Comparison of ENCODE assay signal across 12 mouse cellular contexts in the genomic region with DNA sequence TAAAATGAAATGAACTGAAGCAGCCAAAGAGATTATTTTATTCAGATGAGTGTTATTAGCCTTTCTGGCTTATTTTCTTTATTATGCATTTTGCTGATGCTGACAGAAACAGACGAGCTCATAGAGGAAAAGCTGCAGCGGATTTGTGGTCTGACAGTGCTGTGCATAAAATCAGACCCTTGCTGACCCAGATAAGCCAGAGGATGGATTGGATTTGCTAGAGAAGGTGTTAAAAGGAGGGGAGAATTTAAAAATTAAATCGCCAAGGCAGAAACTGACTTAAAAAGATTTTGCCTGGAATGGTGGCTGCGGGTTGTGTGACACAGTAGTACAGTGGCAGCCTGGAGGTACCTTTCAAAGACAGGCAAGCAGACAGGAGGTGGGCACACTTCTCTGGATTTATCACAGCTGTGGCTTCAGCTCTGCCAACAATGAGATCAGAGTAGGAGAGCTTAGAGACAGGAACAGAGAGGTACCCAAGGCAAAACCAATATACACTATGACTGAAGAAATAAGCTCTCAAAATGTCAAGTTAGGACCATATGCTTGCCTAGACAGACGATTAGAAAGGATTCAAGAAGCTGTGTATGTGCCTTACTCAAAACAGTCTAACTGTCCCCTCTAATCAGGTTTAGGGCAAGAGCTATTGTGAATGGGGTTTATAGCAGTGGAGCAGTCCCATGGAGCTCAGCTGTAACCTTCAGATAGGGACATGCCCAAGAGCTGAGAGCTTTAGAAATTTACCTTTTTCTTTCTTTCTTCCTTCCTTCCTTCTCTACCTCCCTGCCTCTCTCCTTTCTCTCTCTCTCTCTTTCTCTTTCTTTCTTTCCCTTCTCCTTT.
DNase-seq lines count a peak whose midpoint lies in the region; ATAC-seq lines count a peak whose summit lies in the region.
"Had no signal": no experiment of that assay in that cellular context is flagged by ENCODE, and none has a peak within 500 bp of the region (broad histone marks: within the 10 kb centered on the region; RNA-seq: fewer than 3 reads in every experiment).

No protein-coding gene starts in this region.

- ATAC-seq in midbrain, embryonic 15.5 days (replicated peaks), result peak; percentile 91
- ATAC-seq: liver, postnatal 0 days; Patski had no signal

- peak overlapping the region; percentile 83 for H3K27ac ChIP-seq in midbrain, embryonic 15.5 days
- H3K27ac ChIP-seq: kidney, postnatal 0 days had no signal

- 34% methylated on average over 5 of the region's 5 CpGs for WGBS in midbrain, embryonic 15.5 days

- DNase-seq in frontal cortex, adult 2 months (ENCODE audit: extremely low spot score in 1 of 2, low spot score in 1 of 2), result peak; percentile 34 to 40
- no peak for DNase-seq in frontal cortex, postnatal 14 days (ENCODE audit: low spot score in 2 of 2)
- peak; percentile 23 for DNase-seq in layer of hippocampus, adult 9-11 months
- no peak for DNase-seq in layer of hippocampus, adult 9-10 months (ENCODE audit: low spot score)
- peak; percentile 73 for DNase-seq in cerebellum, postnatal 10 days
- DNase-seq in Muller cell, postnatal 12 days (ENCODE audit: inconsistent ontology term), result no peak
- no peak for DNase-seq in yolk sac, embryonic 10.5 days (ENCODE audit: low spot score)
- DNase-seq: adrenal gland, adult 8-10 months; liver, postnatal 0 days had no signal

- H3K4me3 ChIP-seq in midbrain, embryonic 15.5 days, result no peak overlapping the region; the same call in 1 of the 2 replicates

- H3K27me3 ChIP-seq in midbrain, embryonic 15.5 days (replicated peaks), result no peaks in the 10 kb centered on the region
- H3K27me3 ChIP-seq: Patski had no signal

- H3K4me1 ChIP-seq in midbrain, embryonic 15.5 days, result peaks cover 32% of the 10 kb centered on the region

- no peaks in the 10 kb centered on the region for H3K36me3 ChIP-seq in midbrain, embryonic 15.5 days (replicated peaks)

- H3K9me3 ChIP-seq in midbrain, embryonic 15.5 days, result no peaks in the 10 kb centered on the region

- peak overlapping the region; percentile 21; the same call in 1 of the 2 replicates for H3K4me2 ChIP-seq in midbrain, embryonic 15.5 days

- no peak overlapping the region for H3K9ac ChIP-seq in midbrain, embryonic 15.5 days
- H3K9ac ChIP-seq: liver, postnatal 0 days had no signal

Comparison
In these comparisons a context has a peak if more than half of its experiments do, and no peak if none do; other contexts are left out.
1. DNase-seq: peak in frontal cortex, adult 2 months (2 of 2), layer of hippocampus, adult 9-11 months (single experiment) and cerebellum, postnatal 10 days (2 of 2); none in frontal cortex, postnatal 14 days (0 of 2), layer of hippocampus, adult 9-10 months (single experiment), Muller cell, postnatal 12 days (single experiment) and yolk sac, embryonic 10.5 days (single experiment).